Mouse (Mus musculus) cerebellum, postnatal 14 days (tissue): ENCODE measurements at regions not wholly inside any gene's neighbourhood (a gene's known extent, or its start where the extent isn't known, plus 50 kb on each side); places are given as distances from the start of the nearest gene placed in this dataset.

ENCODE experiments used
- DNase-seq, 2 experiments: peaks; one replicate each; pipeline ENCODE4 v3.0.0; 2021; ENCODE audit warnings: mixed read lengths in 2 of 2

- DNase-seq: no peak
Measured at GRCm38 (mm10) chr1:138771307-138772011, 76.9 kb downstream of the Lhx9 start.

- DNase-seq: no peak
Measured at GRCm38 (mm10) chr1:138762876-138763275, 85.5 kb downstream of the Lhx9 start.

GRCm38 (mm10) chr1:138757777-138758176 lies 90.6 kb downstream of the Lhx9 start:
- no peak for DNase-seq

GRCm38 (mm10) chr1:138733308-138733707 lies 113.4 kb upstream of the Nek7 start:
- no peak for DNase-seq

- no peak for DNase-seq
Measured at GRCm38 (mm10) chr1:138731008-138731407, 111.1 kb upstream of the Nek7 start.

- no peak for DNase-seq
Measured at GRCm38 (mm10) chr1:138729089-138729699, 109.3 kb upstream of the Nek7 start.

GRCm38 (mm10) chr1:138720728-138721127 lies 100.8 kb upstream of the Nek7 start:
- DNase-seq: no peak

GRCm38 (mm10) chr1:138719297-138719696 lies 99.4 kb upstream of the Nek7 start:
- no peak for DNase-seq

- peak; percentile 18 to 36 for DNase-seq
Measured at GRCm38 (mm10) chr1:138716991-138717390, 97.0 kb upstream of the Nek7 start.

GRCm38 (mm10) chr1:138715162-138715561 lies 95.2 kb upstream of the Nek7 start:
- no peak for DNase-seq

- DNase-seq: no peak
Measured at GRCm38 (mm10) chr1:138709229-138709608, 89.3 kb upstream of the Nek7 start.

GRCm38 (mm10) chr1:138708507-138709228 lies 88.7 kb upstream of the Nek7 start:
- DNase-seq: peak; percentile 43 to 61

GRCm38 (mm10) chr1:138707913-138708312 lies 88.0 kb upstream of the Nek7 start:
- DNase-seq: peak; percentile 54 to 68

- no peak for DNase-seq
Measured at GRCm38 (mm10) chr1:138703291-138703690, 83.3 kb upstream of the Nek7 start.

GRCm38 (mm10) chr1:138689234-138689633 lies 69.3 kb upstream of the Nek7 start:
- DNase-seq: no peak

GRCm38 (mm10) chr1:138686746-138687145 lies 66.8 kb upstream of the Nek7 start:
- DNase-seq: peak in 1 of 2 experiments; percentile 5

- DNase-seq: no peak
Measured at GRCm38 (mm10) chr1:138683711-138684110, 63.8 kb upstream of the Nek7 start.

- no peak for DNase-seq
Measured at GRCm38 (mm10) chr1:138681970-138682369, 62.0 kb upstream of the Nek7 start.

- DNase-seq: no peak
Measured at GRCm38 (mm10) chr1:138674199-138674598, 54.3 kb upstream of the Nek7 start.
